Mouse (Mus musculus) frontal cortex, postnatal 36 days (tissue): Measurements from ENCODE around the gene Commd9.

Experiments used
- DNase-seq, 2 experiments: peaks; one replicate each; pipeline ENCODE4 v3.0.0; 2022; ENCODE audit warnings: low spot score in 2 of 2

The Commd9 gene

GRCm38 (mm10) chr2:101909326-101910080 lies 23.5 kb downstream of the Commd9 start:
- DNase-seq: no peak

- DNase-seq: no peak
Observed at GRCm38 (mm10) chr2:101918518-101918917, 32.5 kb downstream of the Commd9 start.

- no peak for DNase-seq
Observed at GRCm38 (mm10) chr2:101920136-101920554, 34.1 kb downstream of the Commd9 start.

GRCm38 (mm10) chr2:101922302-101922701 lies 36.3 kb downstream of the Commd9 start:
- DNase-seq: no peak

GRCm38 (mm10) chr2:101923181-101923580 lies 37.1 kb downstream of the Commd9 start:
- no peak for DNase-seq

- no peak for DNase-seq
Observed at GRCm38 (mm10) chr2:101925183-101925582, 39.1 kb downstream of the Commd9 start.

- no peak for DNase-seq
Observed at GRCm38 (mm10) chr2:101925591-101926188, 39.6 kb downstream of the Commd9 start.

- no peak for DNase-seq
Observed at GRCm38 (mm10) chr2:101932169-101932936, 46.3 kb downstream of the Commd9 start.

- DNase-seq: no peak
Observed at GRCm38 (mm10) chr2:101933301-101933700, 47.3 kb downstream of the Commd9 start.

GRCm38 (mm10) chr2:101935006-101935405 lies 49.0 kb downstream of the Commd9 start:
- DNase-seq: no peak

GRCm38 (mm10) chr2:101950716-101951520 lies 64.9 kb downstream of the Commd9 start:
- DNase-seq: no peak
